Mouse (Mus musculus) spleen, postnatal 36 days (tissue): ENCODE measurements around the gene Mapk14.
"Not testable (repeated sequence)": the region's sequence is repeated elsewhere in the genome, so short reads cannot be mapped to it uniquely, and the experiment has no call there.

Experiments used
- DNase-seq, 2 experiments: peaks; one replicate each; pipeline ENCODE4 v3.0.0; 2022; ENCODE audit warnings: low spot score in 2 of 2, mixed read lengths in 1 of 2

The Mapk14 gene

GRCm38 (mm10) chr17:28739244-28739643 lies 48.1 kb downstream of the Mapk14 start:
- no peak for DNase-seq

DNA sequence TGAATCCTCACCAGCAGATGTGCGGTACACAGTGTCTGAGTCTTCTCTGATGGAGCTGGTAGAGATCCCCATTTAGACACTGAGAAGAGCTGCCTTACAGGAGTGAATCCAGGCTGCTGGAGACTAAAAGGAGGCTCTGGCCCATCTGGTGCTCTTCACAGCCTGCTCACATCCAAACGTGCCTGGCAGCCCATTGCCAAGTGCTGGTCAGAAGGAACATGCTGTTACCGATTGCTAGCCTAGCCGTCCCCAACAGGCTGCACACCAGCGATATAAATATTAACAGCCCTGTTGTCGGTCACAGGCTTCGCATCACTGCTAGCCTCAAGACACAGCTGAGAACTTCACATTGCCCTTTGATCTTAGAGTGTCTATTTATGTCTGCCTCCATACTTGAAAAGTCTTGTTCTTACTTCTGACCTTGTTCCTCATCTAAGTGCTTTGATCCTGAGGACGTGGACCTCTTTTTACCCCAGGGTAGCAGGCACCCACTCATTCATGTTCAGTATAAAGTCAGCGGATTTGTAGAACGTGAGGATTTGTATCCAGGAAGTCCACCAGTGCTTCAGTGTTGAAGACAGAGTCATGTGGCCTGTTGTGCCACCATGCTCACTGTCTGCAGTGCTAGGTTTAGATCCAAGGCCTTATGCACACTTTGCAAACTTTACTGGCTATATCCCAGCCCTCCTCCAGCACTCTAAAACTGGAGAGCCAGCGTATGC lies 52.2 kb downstream of the Mapk14 start:
- no peak for DNase-seq

- DNase-seq = no peak
Observed at GRCm38 (mm10) chr17:28743916-28744315, 52.8 kb downstream of the Mapk14 start.

DNA sequence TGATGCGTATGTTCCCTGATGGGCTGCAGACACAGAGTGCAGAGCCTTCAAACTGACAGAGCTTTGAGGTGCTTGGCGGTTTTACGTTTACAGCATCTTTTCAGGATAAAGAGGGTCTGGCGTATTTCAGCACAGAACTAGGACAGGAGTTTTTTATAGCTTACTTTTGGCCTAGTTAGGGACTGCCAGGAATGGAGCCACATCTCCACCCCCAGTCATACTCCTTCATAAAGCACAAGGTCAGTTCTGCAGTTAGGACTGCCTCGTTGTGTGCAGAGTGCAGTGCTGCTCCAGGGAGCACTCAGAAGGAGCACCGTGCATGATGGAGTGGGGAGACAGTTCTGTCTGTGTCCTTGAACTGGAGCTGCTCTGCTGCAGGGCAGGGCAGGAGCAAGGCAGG lies 54.6 kb downstream of the Mapk14 start:
- no peak for DNase-seq

DNA sequence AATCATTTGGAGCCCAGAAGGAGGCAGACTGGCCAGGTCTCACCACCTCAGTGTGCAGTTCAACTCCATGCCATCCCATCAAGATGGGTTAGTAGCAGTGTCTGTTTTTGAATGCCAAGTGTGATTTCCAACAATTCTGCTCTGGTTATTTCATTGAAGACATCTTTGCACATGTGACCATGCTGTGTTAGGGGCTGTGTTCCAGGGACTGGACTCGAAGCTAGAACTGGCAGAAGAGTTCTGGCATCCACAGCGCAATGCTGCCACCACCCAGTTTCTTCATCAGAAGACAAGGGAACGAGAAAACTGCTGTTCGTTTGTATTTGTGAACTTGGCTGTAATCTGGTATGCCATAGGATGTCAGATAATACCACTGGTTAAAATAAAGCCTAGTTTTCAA lies 56.9 kb downstream of the Mapk14 start:
- DNase-seq = no peak

GRCm38 (mm10) chr17:28750580-28750979 lies 59.5 kb downstream of the Mapk14 start:
- DNase-seq = peak; percentile 8 to 25

- DNase-seq = no peak
Observed at GRCm38 (mm10) chr17:28756447-28756846, 65.3 kb downstream of the Mapk14 start.

- DNase-seq = no peak
Observed at GRCm38 (mm10) chr17:28757470-28757869, 66.3 kb downstream of the Mapk14 start.

GRCm38 (mm10) chr17:28760736-28761312 lies 69.7 kb downstream of the Mapk14 start:
- DNase-seq = no peak

GRCm38 (mm10) chr17:28761871-28762270 lies 70.7 kb downstream of the Mapk14 start:
- peak; percentile 60 to 69 for DNase-seq

GRCm38 (mm10) chr17:28766203-28766602 lies 75.1 kb downstream of the Mapk14 start:
- no peak for DNase-seq

DNA sequence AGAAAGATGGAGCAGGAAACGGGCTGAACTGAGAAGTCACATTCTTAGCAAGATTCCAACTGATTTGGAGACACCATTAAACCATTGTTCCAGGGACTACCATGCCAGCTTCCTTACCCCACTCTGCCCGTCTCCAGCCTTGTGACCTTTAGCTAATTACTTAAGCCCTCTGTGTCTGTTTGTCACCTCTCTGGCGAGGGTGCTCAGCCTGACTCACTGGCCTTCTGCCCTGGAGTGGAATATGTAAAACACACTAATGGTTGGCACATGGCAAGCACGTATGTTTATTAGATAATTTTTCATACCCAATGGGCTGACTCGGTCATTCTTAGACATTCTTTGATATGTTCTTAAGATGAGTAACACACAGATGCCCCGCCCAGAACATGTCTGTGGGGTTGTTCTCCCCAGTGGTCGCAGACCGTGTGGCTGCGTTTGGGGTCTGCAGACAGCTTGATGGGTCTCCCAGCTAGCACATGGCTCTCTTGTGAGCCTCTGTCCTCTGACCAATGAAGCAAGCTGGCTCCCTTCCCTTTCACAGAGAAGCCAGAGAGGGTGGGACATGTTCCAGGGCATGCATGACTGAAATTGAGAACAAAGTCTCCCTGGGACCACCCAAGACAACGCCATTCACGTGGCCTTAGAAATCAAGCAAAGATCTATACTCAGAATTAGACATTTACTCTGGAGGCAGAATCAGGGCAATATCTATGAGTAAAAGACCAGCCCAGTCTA lies 75.8 kb downstream of the Mapk14 start:
- no peak for DNase-seq

- peak in 1 of 2 experiments; percentile 19 for DNase-seq
Observed at GRCm38 (mm10) chr17:28769121-28769874, 78.2 kb downstream of the Mapk14 start, which contains the start of gene Mapk13. Mapk13 (plus strand) TSS chr17:28769297.

- DNase-seq = no peak
Observed at GRCm38 (mm10) chr17:28769875-28770421, 78.8 kb downstream of the Mapk14 start.

GRCm38 (mm10) chr17:28771289-28771688 lies 80.2 kb downstream of the Mapk14 start:
- DNase-seq = no peak

DNA sequence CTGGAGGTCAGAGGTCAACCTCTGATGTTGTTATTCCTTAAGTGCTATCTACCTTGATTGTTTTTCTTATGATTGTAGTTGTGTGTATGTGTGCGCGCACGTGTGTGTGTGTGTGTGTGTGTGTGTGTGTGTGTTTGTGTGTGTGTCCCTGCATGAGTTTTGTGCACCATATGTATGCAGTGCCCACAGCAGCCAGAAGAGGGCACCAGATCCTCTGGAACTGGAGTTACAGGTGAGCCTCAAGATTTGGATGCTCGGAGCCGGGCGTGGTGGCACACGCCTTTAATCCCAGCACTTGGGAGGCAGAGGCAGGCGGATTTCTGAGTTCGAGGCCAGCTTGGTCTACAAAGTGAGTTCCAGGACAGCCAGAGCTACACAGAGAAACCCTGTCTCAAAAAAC lies 83.2 kb downstream of the Mapk14 start:
- not testable (repeated sequence) for DNase-seq

DNA sequence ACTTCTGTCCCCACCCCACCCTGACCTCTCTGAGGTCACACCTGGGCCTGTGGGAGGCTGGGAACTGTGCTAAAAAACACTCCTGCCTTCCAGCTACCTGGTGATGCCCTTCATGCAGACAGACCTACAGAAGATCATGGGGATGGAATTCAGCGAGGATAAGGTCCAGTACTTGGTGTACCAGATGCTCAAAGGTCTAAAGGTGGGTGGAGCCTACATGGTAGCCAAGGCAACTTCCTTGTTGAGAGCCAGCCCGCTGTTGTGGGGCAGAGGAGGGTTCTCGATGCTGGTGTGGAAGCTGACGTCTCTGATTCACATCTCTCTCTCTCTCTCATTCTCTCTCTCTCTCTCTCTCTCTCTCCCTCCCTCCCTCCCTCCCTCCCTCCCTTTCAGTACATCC lies 84.0 kb downstream of the Mapk14 start:
- DNase-seq = no peak

GRCm38 (mm10) chr17:28776817-28777216 lies 85.7 kb downstream of the Mapk14 start:
- no peak for DNase-seq

DNA sequence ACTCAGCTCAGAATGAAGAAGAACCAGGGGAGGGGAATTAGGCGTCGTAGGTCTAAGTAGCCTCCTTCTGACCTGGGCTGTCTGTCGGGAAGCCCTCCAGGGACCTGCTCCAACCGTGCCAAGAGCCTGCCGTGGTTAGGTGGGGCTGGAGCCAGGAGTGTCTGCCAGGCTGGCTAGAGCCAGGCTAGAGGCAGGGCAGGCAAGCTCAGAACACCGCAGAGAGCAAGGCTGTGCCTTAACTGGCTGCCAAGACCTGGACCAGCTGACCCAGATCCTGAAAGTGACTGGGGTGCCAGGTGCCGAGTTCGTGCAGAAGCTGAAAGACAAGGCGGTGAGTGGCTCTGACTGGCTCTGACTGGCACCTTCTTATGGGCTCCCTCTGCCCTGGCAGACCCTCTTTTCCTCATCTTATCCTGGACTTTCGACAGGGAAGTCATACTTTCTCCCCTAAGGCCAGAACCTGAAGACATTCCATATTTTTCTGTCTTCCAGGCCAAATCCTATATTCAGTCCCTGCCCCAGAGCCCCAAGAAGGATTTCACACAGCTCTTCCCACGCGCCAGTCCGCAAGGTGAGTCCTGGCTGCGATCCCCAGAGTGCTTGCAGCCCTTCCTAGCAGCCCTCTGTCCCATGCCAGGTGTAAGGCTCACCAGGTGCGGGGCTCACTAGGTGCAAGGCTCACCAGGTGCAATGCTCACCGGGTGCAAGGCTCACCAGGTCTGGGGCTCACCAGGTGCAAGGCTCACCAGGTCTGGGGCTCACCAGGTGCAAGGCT lies 86.3 kb downstream of the Mapk14 start:
- no peak for DNase-seq

DNA sequence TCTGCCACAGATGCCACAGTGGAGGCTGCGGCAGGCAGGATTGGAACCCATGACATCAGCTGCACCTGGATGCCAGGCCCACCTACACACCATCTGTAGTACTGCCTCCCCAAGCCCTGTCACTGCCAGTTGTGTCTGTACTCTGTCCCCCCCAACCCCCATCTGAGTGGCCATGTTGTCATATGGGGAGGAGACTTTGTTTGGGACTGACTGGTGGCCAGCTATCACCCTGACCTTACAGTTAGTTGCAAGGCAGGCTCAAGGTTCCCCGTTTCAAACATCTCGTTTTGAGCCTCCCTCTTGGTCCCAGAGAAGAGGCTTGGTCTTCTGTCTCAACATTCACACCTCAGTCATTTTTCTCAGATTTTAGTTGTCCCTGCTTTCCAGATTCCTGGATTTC lies 88.6 kb downstream of the Mapk14 start:
- DNase-seq = no peak

DNA sequence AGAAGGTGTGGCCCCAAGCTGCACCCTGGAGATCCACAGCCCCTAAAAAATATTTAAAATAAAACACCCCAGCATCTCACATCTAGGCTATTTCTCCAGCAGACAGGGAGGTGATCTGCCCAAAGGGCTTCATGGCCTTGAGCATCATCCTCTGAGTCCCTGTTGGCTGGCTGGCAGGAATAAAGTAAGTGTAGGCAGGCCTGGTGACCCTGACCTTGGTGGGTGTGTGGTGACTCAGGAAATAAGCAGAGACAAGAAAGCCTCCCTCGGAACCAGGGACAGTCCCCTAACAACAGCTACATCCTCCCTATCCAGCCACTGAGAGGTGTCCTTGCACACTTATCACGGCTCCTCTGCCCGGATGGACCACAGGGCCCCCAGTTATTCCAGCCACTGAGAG lies 89.7 kb downstream of the Mapk14 start:
- no peak for DNase-seq
